8 mouse cellular contexts compared by ENCODE assay signal in genomic region chr19:5072389-5073019, GRCm38 (mm10). TPM values are rescaled to one million over a fixed set of nuclear protein-coding genes. Genes with fewer than 3 reads are reported as not detected.
DNase-seq lines count a peak whose midpoint lies in the region; ATAC-seq and TF ChIP-seq lines count a peak whose summit lies in the region.

No protein-coding gene starts in this region.

- peaks cover 45% of the 10 kb centered on the region for H3K4me1 ChIP-seq in heart, embryonic 15.5 days (replicated peaks)
- H3K4me1 ChIP-seq in liver, embryonic 13.5 days (replicated peaks), result peaks cover 52% of the 10 kb centered on the region
- H3K4me1 ChIP-seq in small intestine, adult 2 months (ENCODE audit: control insufficient read depth, insufficient read depth, insufficient read length, low read length), result peaks cover 11% of the 10 kb centered on the region

- H3K9me3 ChIP-seq in heart, embryonic 15.5 days (replicated peaks), result no peaks in the 10 kb centered on the region
- no peaks in the 10 kb centered on the region for H3K9me3 ChIP-seq in liver, embryonic 13.5 days (replicated peaks)

- H3K27me3 ChIP-seq in heart, embryonic 15.5 days, result peaks cover 39% of the 10 kb centered on the region
- peaks cover 68% of the 10 kb centered on the region for H3K27me3 ChIP-seq in liver, embryonic 13.5 days
- H3K27me3 ChIP-seq in small intestine, adult 2 months (ENCODE audit: control insufficient read depth, insufficient read depth, low read length), result peaks cover 21% of the 10 kb centered on the region

- peak; percentile 34 for DNase-seq in cerebellum, adult 9-11 months
- DNase-seq in cerebellum, postnatal 25 days, result no peak
- DNase-seq in adipocyte (ENCODE audit: low spot score), result peak; percentile 75
- no peak for DNase-seq in liver, embryonic 13.5 days
- no peak for DNase-seq in gastrocnemius, adult 18-20 months (ENCODE audit: low spot score)
- DNase-seq in left cerebral cortex, postnatal 14 days (ENCODE audit: low spot score in 2 of 2), result no peak

- 0 out of 2 replicates have a peak overlapping the region, but pooled peaks have one; percentile 34 for H3K9ac ChIP-seq in heart, embryonic 15.5 days
- H3K9ac ChIP-seq in liver, embryonic 13.5 days, result peak overlapping the region; percentile 17

- no peak for TF ChIP-seq POLR2A in small intestine, adult 2 months (IDR thresholded peaks at IDR 0.05; ENCODE audit: low read depth, low read length)

- peak overlapping the region; percentile 94 for H3K4me2 ChIP-seq in heart, embryonic 15.5 days
- peak overlapping the region; percentile 84 for H3K4me2 ChIP-seq in liver, embryonic 13.5 days

- intact Hi-C loops in left cerebral cortex, postnatal 14 days (cut with DNase I), result loop anchor here (2.0 kb wide), 1 partner anchor 16 kb away; no protein-coding TSS in a partner anchor

- TF ChIP-seq CTCF in small intestine, adult 2 months (IDR thresholded peaks at IDR 0.05; ENCODE audit: extremely low read depth, insufficient read length, insufficient replicate concordance, low read depth, low read length), result no peak

- H3K27ac ChIP-seq in heart, embryonic 15.5 days, result peak overlapping the region; percentile 67; the same call in 1 of the 2 replicates
- H3K27ac ChIP-seq in liver, embryonic 13.5 days, result peak overlapping the region; percentile 45
- peak overlapping the region; percentile 29 for H3K27ac ChIP-seq in small intestine, adult 2 months (ENCODE audit: insufficient read depth, low read depth, low read length)

- WGBS in heart, embryonic 15.5 days, result 2% methylated on average over 20 of the region's 20 CpGs
- 4% methylated on average over 20 of the region's 20 CpGs for WGBS in liver, embryonic 13.5 days (ENCODE audit: insufficient replicate concordance)
- WGBS in small intestine, adult 2 months, result 3% methylated on average over 20 of the region's 20 CpGs

- no peaks in the 10 kb centered on the region for H3K36me3 ChIP-seq in heart, embryonic 15.5 days
- H3K36me3 ChIP-seq in liver, embryonic 13.5 days, result no peaks in the 10 kb centered on the region
- H3K36me3 ChIP-seq in small intestine, adult 2 months (ENCODE audit: control insufficient read depth, insufficient read depth, low read length), result no peaks in the 10 kb centered on the region

- no peak for ATAC-seq in heart, embryonic 15.5 days (replicated peaks; ENCODE audit: insufficient number of reproducible peaks, insufficient read depth, low FRiP score, low read depth)
- peak; percentile 5; the same call in 1 of the 2 replicates for ATAC-seq in liver, embryonic 13.5 days (ENCODE audit: low read depth)

- peak overlapping the region; percentile 51 for H3K4me3 ChIP-seq in heart, embryonic 15.5 days
- H3K4me3 ChIP-seq in liver, embryonic 13.5 days (replicated peaks), result peak overlapping the region; percentile 59
- H3K4me3 ChIP-seq in small intestine, adult 2 months (ENCODE audit: low read depth, low read length), result peak overlapping the region; percentile 63

RNA-seq across cellular contexts. Expression of gene Cd248, which starts 4.6 kb away (rescaled TPM):
- polyA plus RNA-seq in heart, embryonic 15.5 days (2015; fragmentation: Nextera tagmentation; extraction: Ambion mirVana), result 18.1 and 39.3 TPM in 2 replicates
- 3.1 and 3.7 TPM in 2 replicates for polyA plus RNA-seq in liver, embryonic 13.5 days (2015; fragmentation: Nextera tagmentation; extraction: Ambion mirVana)
- 3.4 and 8.2 TPM in 2 replicates for polyA plus RNA-seq in small intestine, adult 2 months (2012; rRNA removed)
- total RNA-seq in gastrocnemius, adult 18-20 months (2021), result 10 to 100 TPM in 1 of 2 experiments, 1 to 10 TPM in 1; 6.3 to 11.8 TPM
- total RNA-seq in left cerebral cortex, postnatal 14 days (2021), result 1 to 10 TPM; 9.0 to 9.4 TPM

RNA-seq across cellular contexts. Expression of gene Tmem151a, which starts 12.8 kb away (rescaled TPM):
- polyA plus RNA-seq in heart, embryonic 15.5 days (2015; fragmentation: Nextera tagmentation; extraction: Ambion mirVana), result 3.0 and 4.5 TPM in 2 replicates
- polyA plus RNA-seq in liver, embryonic 13.5 days (2015; fragmentation: Nextera tagmentation; extraction: Ambion mirVana), result 0.49 and 0.89 TPM in 2 replicates
- polyA plus RNA-seq in small intestine, adult 2 months (2012; rRNA removed), result 3.5 and 8.1 TPM in 2 replicates
- total RNA-seq in gastrocnemius, adult 18-20 months (2021), result under 1 TPM in 1 of 2 experiments, not detected in 1; 0.18 TPM
- 100 to 1,000 TPM; 164 to 171 TPM for total RNA-seq in left cerebral cortex, postnatal 14 days (2021)

RNA-seq across cellular contexts. Expression of gene Yif1a, which starts 15.8 kb away (rescaled TPM):
- polyA plus RNA-seq in heart, embryonic 15.5 days (2015; fragmentation: Nextera tagmentation; extraction: Ambion mirVana), result 82.0 and 92.3 TPM in 2 replicates
- 45.5 and 46.6 TPM in 2 replicates for polyA plus RNA-seq in liver, embryonic 13.5 days (2015; fragmentation: Nextera tagmentation; extraction: Ambion mirVana)
- 155 and 252 TPM in 2 replicates for polyA plus RNA-seq in small intestine, adult 2 months (2012; rRNA removed)
- total RNA-seq in gastrocnemius, adult 18-20 months (2021), result 10 to 100 TPM; 45.1 to 47.0 TPM
- 10 to 100 TPM; 24.2 to 27.5 TPM for total RNA-seq in left cerebral cortex, postnatal 14 days (2021)

RNA-seq across cellular contexts. Expression of gene Rin1, which starts 22.2 kb away (rescaled TPM):
- polyA plus RNA-seq in heart, embryonic 15.5 days (2015; fragmentation: Nextera tagmentation; extraction: Ambion mirVana), result 1.9 and 3.3 TPM in 2 replicates
- 0.33 and 0.36 TPM in 2 replicates for polyA plus RNA-seq in liver, embryonic 13.5 days (2015; fragmentation: Nextera tagmentation; extraction: Ambion mirVana)
- polyA plus RNA-seq in small intestine, adult 2 months (2012; rRNA removed), result 5.1 and 8.2 TPM in 2 replicates
- 1 to 10 TPM in 1 of 2 experiments, under 1 TPM in 1; 0.71 to 1.2 TPM for total RNA-seq in gastrocnemius, adult 18-20 months (2021)
- 10 to 100 TPM; 59.6 to 66.7 TPM for total RNA-seq in left cerebral cortex, postnatal 14 days (2021)

RNA-seq across cellular contexts. Expression of gene Cnih2, which starts 25.8 kb away (rescaled TPM):
- 2.9 and 5.7 TPM in 2 replicates for polyA plus RNA-seq in heart, embryonic 15.5 days (2015; fragmentation: Nextera tagmentation; extraction: Ambion mirVana)
- 1.3 and 1.4 TPM in 2 replicates for polyA plus RNA-seq in liver, embryonic 13.5 days (2015; fragmentation: Nextera tagmentation; extraction: Ambion mirVana)
- polyA plus RNA-seq in small intestine, adult 2 months (2012; rRNA removed), result 1.3 and 1.5 TPM in 2 replicates
- total RNA-seq in gastrocnemius, adult 18-20 months (2021), result not detected
- 100 to 1,000 TPM; 325 to 352 TPM for total RNA-seq in left cerebral cortex, postnatal 14 days (2021)

Comparison
In these comparisons a context has a peak if more than half of its experiments do, and no peak if none do; other contexts are left out.
1. DNase-seq: peak in cerebellum, adult 9-11 months (single experiment) and adipocyte (single experiment); none in cerebellum, postnatal 25 days (0 of 2), liver, embryonic 13.5 days (single experiment), gastrocnemius, adult 18-20 months (single experiment) and left cerebral cortex, postnatal 14 days (0 of 2).
2. Peak in every context shown above with its lines, with median percentiles within 50 percentile points of each other: H3K27ac ChIP-seq and H3K4me3 ChIP-seq.